Mouse (Mus musculus): Measurements from ENCODE around the gene C77080. TPM values are rescaled to one million over a fixed set of nuclear protein-coding genes. Genes with fewer than 3 reads are reported as not detected.
"Not testable (repeated sequence)": the region's sequence is repeated elsewhere in the genome, so short reads cannot be mapped to it uniquely, and the experiment has no call there.

Gene C77080
- polyA plus RNA-seq, 1 experiment from 2014 or later, result 5.3 TPM

- H3K36me3 ChIP-seq, result peaks cover 84% of the 10 kb centered on the region
- H3K27ac ChIP-seq, result no peak overlapping the region
- no peaks in the 10 kb centered on the region for H3K9me3 ChIP-seq
- 76% methylated on average over 23 of the region's 23 CpGs for WGBS
- no peak overlapping the region for H3K9ac ChIP-seq
- peaks cover 27% of the 10 kb centered on the region for H3K27me3 ChIP-seq
- H3K4me3 ChIP-seq, result no peak overlapping the region
- H3K4me2 ChIP-seq, result no peak overlapping the region
- peaks cover 38% of the 10 kb centered on the region for H3K4me1 ChIP-seq (replicated peaks)
- no peak for ATAC-seq (ENCODE audit: low FRiP score)
These were observed 39.9 kb downstream of the C77080 start for GRCm38 (mm10) chr4:129221097-129222010.

- Histone ChIP-seq H3K4me3 (no peak overlapping the region), H3K4me1 (replicated peaks) (peaks cover 29% of the 10 kb centered on the region), H3K27ac (no peak overlapping the region), H3K36me3 (peaks cover 90% of the 10 kb centered on the region), H3K4me2 (no peak overlapping the region), H3K27me3 (peaks cover 23% of the 10 kb centered on the region), H3K9me3 (no peaks in the 10 kb centered on the region), H3K9ac (no peak overlapping the region)
- ATAC-seq (ENCODE audit: low FRiP score), result no peak
- 79% methylated on average over 7 of the region's 7 CpGs for WGBS
These were observed 40.7 kb downstream of the C77080 start for GRCm38 (mm10) chr4:129220376-129221089.

- H3K27ac ChIP-seq, result no peak overlapping the region
- peaks cover 20% of the 10 kb centered on the region for H3K4me1 ChIP-seq (replicated peaks)
- no peaks in the 10 kb centered on the region for H3K9me3 ChIP-seq
- H3K36me3 ChIP-seq, result peaks cover 96% of the 10 kb centered on the region
- H3K4me3 ChIP-seq, result no peak overlapping the region
- H3K9ac ChIP-seq, result no peak overlapping the region
- no peak for ATAC-seq (ENCODE audit: low FRiP score)
- H3K4me2 ChIP-seq, result no peak overlapping the region
- H3K27me3 ChIP-seq, result 0 out of 2 replicates have a peak, but pooled peaks cover 12% of the 10 kb centered on the region
- 89% methylated on average over 10 of the region's 10 CpGs for WGBS
These were observed 42.0 kb downstream of the C77080 start for GRCm38 (mm10) chr4:129219198-129219597.

GRCm38 (mm10) chr4:129218569-129219175 lies 42.5 kb downstream of the C77080 start:
- 89% methylated on average over 7 of the region's 7 CpGs for WGBS

GRCm38 (mm10) chr4:129212486-129212885 lies 48.7 kb downstream of the C77080 start:
- WGBS, result 71% methylated on average over 3 of the region's 3 CpGs
- H3K4me1 ChIP-seq (replicated peaks); H3K9me3 ChIP-seq; ATAC-seq (ENCODE audit: low FRiP score); H3K4me2 ChIP-seq; H3K4me3 ChIP-seq; H3K27me3 ChIP-seq; H3K27ac ChIP-seq; H3K9ac ChIP-seq: not testable (repeated sequence)
- H3K36me3 ChIP-seq, result peaks cover 94% of the 10 kb centered on the region

More at GRCm38 (mm10) chr4:129218569-129219175, 42.5 kb downstream of the C77080 start:
- Histone ChIP-seq H3K4me3 (no peak overlapping the region), H3K4me1 (replicated peaks) (peaks cover 15% of the 10 kb centered on the region), H3K9me3 (no peaks in the 10 kb centered on the region), H3K36me3 (peaks cover 100% of the 10 kb centered on the region), H3K4me2 (no peak overlapping the region), H3K27ac (no peak overlapping the region), H3K27me3 (0 out of 2 replicates have a peak, but pooled peaks cover 10% of the 10 kb centered on the region), H3K9ac (no peak overlapping the region)
- ATAC-seq (ENCODE audit: low FRiP score), result no peak

GRCm38 (mm10) chr4:129211461-129211860 lies 49.7 kb downstream of the C77080 start:
- no peaks in the 10 kb centered on the region for H3K27me3 ChIP-seq
- H3K36me3 ChIP-seq, result peaks cover 94% of the 10 kb centered on the region
- H3K4me1 ChIP-seq (replicated peaks), result no peaks in the 10 kb centered on the region
- no peak overlapping the region for H3K27ac ChIP-seq
- no peak overlapping the region for H3K4me3 ChIP-seq
- no peak overlapping the region for H3K4me2 ChIP-seq
- no peak overlapping the region for H3K9ac ChIP-seq
- H3K9me3 ChIP-seq, result no peaks in the 10 kb centered on the region
- 91% methylated on average over 4 of the region's 4 CpGs for WGBS
- ATAC-seq (ENCODE audit: low FRiP score), result no peak

- H3K36me3 ChIP-seq, result peaks cover 92% of the 10 kb centered on the region
- ATAC-seq (ENCODE audit: low FRiP score), result no peak
- H3K9me3 ChIP-seq, result no peaks in the 10 kb centered on the region
- no peak overlapping the region for H3K4me3 ChIP-seq
- no peak overlapping the region for H3K27ac ChIP-seq
- 65% methylated on average over 7 of the region's 7 CpGs for WGBS
- H3K9ac ChIP-seq, result no peak overlapping the region
- H3K4me2 ChIP-seq, result no peak overlapping the region
- H3K4me1 ChIP-seq (replicated peaks), result no peaks in the 10 kb centered on the region
- H3K27me3 ChIP-seq, result no peaks in the 10 kb centered on the region
These were observed 51.7 kb downstream of the C77080 start for GRCm38 (mm10) chr4:129209504-129209903.

- H3K4me3 ChIP-seq, result no peak overlapping the region
- no peak overlapping the region for H3K27ac ChIP-seq
- ATAC-seq (ENCODE audit: low FRiP score), result no peak
- no peaks in the 10 kb centered on the region for H3K4me1 ChIP-seq (replicated peaks)
- no peak overlapping the region for H3K9ac ChIP-seq
- no peak overlapping the region for H3K4me2 ChIP-seq
- no peaks in the 10 kb centered on the region for H3K27me3 ChIP-seq
- 95% methylated on average over 8 of the region's 8 CpGs for WGBS
- H3K9me3 ChIP-seq, result no peaks in the 10 kb centered on the region
- peaks cover 90% of the 10 kb centered on the region for H3K36me3 ChIP-seq
These were observed 54.4 kb downstream of the C77080 start for GRCm38 (mm10) chr4:129206792-129207191.

GRCm38 (mm10) chr4:129204655-129205054 lies 56.5 kb downstream of the C77080 start:
- Histone ChIP-seq H3K36me3 (peaks cover 93% of the 10 kb centered on the region), H3K4me2 (no peak overlapping the region), H3K27me3 (no peaks in the 10 kb centered on the region), H3K27ac (no peak overlapping the region), H3K9me3 (no peaks in the 10 kb centered on the region), H3K4me3 (no peak overlapping the region), H3K4me1 (replicated peaks) (no peaks in the 10 kb centered on the region), H3K9ac (no peak overlapping the region)
- ATAC-seq (ENCODE audit: low FRiP score), result no peak
- WGBS, result 96% methylated on average over 10 of the region's 10 CpGs

- Histone ChIP-seq H3K9ac (no peak overlapping the region), H3K4me3 (no peak overlapping the region), H3K4me1 (replicated peaks) (0 out of 2 replicates have a peak, but pooled peaks cover 4% of the 10 kb centered on the region), H3K27ac (no peak overlapping the region), H3K27me3 (no peaks in the 10 kb centered on the region), H3K36me3 (peaks cover 74% of the 10 kb centered on the region), H3K9me3 (no peaks in the 10 kb centered on the region), H3K4me2 (no peak overlapping the region)
- no peak for ATAC-seq (ENCODE audit: low FRiP score)
- WGBS, result 96% methylated on average over 6 of the region's 6 CpGs
These were observed 63.7 kb downstream of the C77080 start for GRCm38 (mm10) chr4:129197514-129197913.

- H3K9ac ChIP-seq, result no peak overlapping the region
- H3K4me2 ChIP-seq, result no peak overlapping the region
- peaks cover 51% of the 10 kb centered on the region for H3K36me3 ChIP-seq
- no peak overlapping the region for H3K4me3 ChIP-seq
- no peak for ATAC-seq (ENCODE audit: low FRiP score)
- no peaks in the 10 kb centered on the region for H3K9me3 ChIP-seq
- peaks cover 25% of the 10 kb centered on the region for H3K4me1 ChIP-seq (replicated peaks)
- H3K27ac ChIP-seq, result no peak overlapping the region
- WGBS, result 100% methylated on average over 1 of the region's 1 CpGs
- no peaks in the 10 kb centered on the region for H3K27me3 ChIP-seq
These were observed 66.9 kb downstream of the C77080 start for GRCm38 (mm10) chr4:129194280-129194679.

GRCm38 (mm10) chr4:129191691-129192090 lies 69.5 kb downstream of the C77080 start:
- no peaks in the 10 kb centered on the region for H3K27me3 ChIP-seq
- ATAC-seq (ENCODE audit: low FRiP score), result no peak
- H3K4me2 ChIP-seq, result no peak overlapping the region
- H3K36me3 ChIP-seq, result peaks cover 31% of the 10 kb centered on the region
- no peaks in the 10 kb centered on the region for H3K9me3 ChIP-seq
- no peak overlapping the region for H3K27ac ChIP-seq
- peak overlapping the region; percentile 87 for H3K9ac ChIP-seq
- H3K4me3 ChIP-seq, result peak overlapping the region; percentile 90; the same call in 1 of the 2 replicates
- 74% methylated on average over 5 of the region's 5 CpGs for WGBS
- peaks cover 41% of the 10 kb centered on the region for H3K4me1 ChIP-seq (replicated peaks)

All from hindbrain, embryonic 13.5 days (tissue).